Mouse (Mus musculus) midbrain, embryonic 16.5 days (tissue): ENCODE data around the gene Phf21a. TPM values are rescaled to one million over a fixed set of nuclear protein-coding genes. Genes with fewer than 3 reads are reported as not detected.
"Not testable (repeated sequence)": the region's sequence is repeated elsewhere in the genome, so short reads cannot be mapped to it uniquely, and the experiment has no call there.

Experiments used
- ATAC-seq: fragments of 200-750 bp; cut with Nextera tagmentation; 2 replicates; pipeline ENCODE4 v1.8.0; 2017; ENCODE audit warnings: moderate TSS enrichment
- H3K27ac ChIP-seq: fragments of 300-500 bp; sonication (generic); 2 replicates; pipeline ENCODE4 v1.5.1; 2014; ENCODE audit warnings: mild to moderate bottlenecking, low read length, mixed read lengths
- H3K27me3 ChIP-seq: fragments of 300-500 bp; sonication (generic); 2 replicates; pipeline ENCODE4 v1.6.1; 2014; ENCODE audit warnings: low read depth, low read length, mixed read lengths; ENCODE audit not compliant: control insufficient read depth, insufficient read depth
- H3K36me3 ChIP-seq: fragments of 300-500 bp; sonication (generic); 2 replicates; pipeline ENCODE4 v1.6.1; 2014; ENCODE audit warnings: mild to moderate bottlenecking, low read length, moderate library complexity, mixed read lengths; ENCODE audit not compliant: control insufficient read depth, insufficient read depth
- H3K4me1 ChIP-seq: fragments of 300-500 bp; sonication (generic); 2 replicates; pipeline ENCODE4 v1.6.1; 2014; ENCODE audit warnings: mild to moderate bottlenecking, low read length, mixed read lengths; ENCODE audit not compliant: control insufficient read depth, insufficient read depth
- H3K4me2 ChIP-seq: fragments of 300-500 bp; sonication (generic); 2 replicates; pipeline ENCODE4 v1.6.1; 2014; ENCODE audit warnings: mild to moderate bottlenecking, low read length, mixed read lengths
- H3K4me3 ChIP-seq: fragments of 300-500 bp; sonication (generic); 2 replicates; pipeline ENCODE4 v1.5.1; 2014; ENCODE audit warnings: low read depth, mild to moderate bottlenecking, low read length, moderate library complexity, mixed read lengths
- H3K9ac ChIP-seq: fragments of 300-500 bp; sonication (generic); 2 replicates; pipeline ENCODE4 v1.6.1; 2014; ENCODE audit warnings: low read depth, low read length, mixed read lengths
- H3K9me3 ChIP-seq: fragments of 300-500 bp; sonication (generic); replicated peaks from 2 replicates; pipeline ENCODE4 v1.6.1; 2014; ENCODE audit warnings: mild to moderate bottlenecking, low read length, mixed read lengths; ENCODE audit not compliant: control insufficient read depth, poor library complexity, severe bottlenecking
- WGBS: fragments of 180-500 bp; shearing (Covaris S2); extraction: QIAGEN DNeasy Blood & Tissue Kit; methylation state at CpG from one replicate; pipeline ENCODE4 v1.1.7; 2014; 5-methylcytosine and 5-hydroxymethylcytosine counted together
- polyA plus RNA-seq: library from polyadenylated mRNA; unstranded; fragments of >200 nt; fragmentation: Nextera tagmentation; extraction: Ambion mirVana; gene quantifications from 2 replicates; pipeline ENCODE4 v1.2.1, GENCODE M21; 2015

Phf21a gene
- polyA plus RNA-seq, 1 experiment from 2014 or later: 33.6 TPM

DNA sequence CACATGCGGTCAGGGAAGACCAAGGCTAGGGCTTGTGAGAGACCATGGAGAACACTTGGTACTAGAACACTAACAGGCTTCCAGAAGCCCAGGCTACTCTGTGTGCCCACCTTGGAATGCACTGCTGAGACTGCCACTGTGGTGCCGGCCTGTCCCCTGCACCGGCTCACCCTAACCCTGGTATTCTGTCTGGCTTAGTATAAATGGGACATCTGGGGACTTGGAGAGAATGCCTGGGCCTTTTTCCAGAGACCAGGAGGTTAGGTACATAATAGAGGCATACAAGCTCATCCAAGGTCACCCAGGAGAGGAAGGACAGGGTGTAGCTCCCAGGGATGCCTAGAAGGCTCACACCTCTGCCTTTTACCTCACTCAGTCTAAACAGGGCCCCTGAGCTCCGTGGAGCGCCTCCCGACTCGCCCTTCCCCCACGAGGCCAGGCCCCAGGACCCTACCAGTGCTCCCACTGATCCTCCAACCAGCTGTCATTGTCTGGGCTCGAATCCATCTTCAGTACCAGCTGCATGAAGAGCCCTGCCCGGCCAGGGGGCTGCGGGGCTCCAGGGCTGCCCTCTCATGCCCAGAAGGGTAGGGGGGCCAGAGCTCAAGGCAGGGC is 298.9 kb downstream of the Phf21a start:
- no peak for ATAC-seq
- peak overlapping the region; percentile 31 for H3K4me3 ChIP-seq
- H3K9me3 ChIP-seq: no peaks in the 10 kb centered on the region
- H3K9ac ChIP-seq: peak overlapping the region; percentile 59
- H3K36me3 ChIP-seq: peaks cover 5% of the 10 kb centered on the region
- peak overlapping the region; percentile 57 for H3K4me2 ChIP-seq
- H3K4me1 ChIP-seq: peaks cover 45% of the 10 kb centered on the region
- no peaks in the 10 kb centered on the region for H3K27me3 ChIP-seq
- peak overlapping the region; percentile 62 for H3K27ac ChIP-seq
- WGBS: 14% methylated on average over 10 of the region's 11 CpGs

DNA sequence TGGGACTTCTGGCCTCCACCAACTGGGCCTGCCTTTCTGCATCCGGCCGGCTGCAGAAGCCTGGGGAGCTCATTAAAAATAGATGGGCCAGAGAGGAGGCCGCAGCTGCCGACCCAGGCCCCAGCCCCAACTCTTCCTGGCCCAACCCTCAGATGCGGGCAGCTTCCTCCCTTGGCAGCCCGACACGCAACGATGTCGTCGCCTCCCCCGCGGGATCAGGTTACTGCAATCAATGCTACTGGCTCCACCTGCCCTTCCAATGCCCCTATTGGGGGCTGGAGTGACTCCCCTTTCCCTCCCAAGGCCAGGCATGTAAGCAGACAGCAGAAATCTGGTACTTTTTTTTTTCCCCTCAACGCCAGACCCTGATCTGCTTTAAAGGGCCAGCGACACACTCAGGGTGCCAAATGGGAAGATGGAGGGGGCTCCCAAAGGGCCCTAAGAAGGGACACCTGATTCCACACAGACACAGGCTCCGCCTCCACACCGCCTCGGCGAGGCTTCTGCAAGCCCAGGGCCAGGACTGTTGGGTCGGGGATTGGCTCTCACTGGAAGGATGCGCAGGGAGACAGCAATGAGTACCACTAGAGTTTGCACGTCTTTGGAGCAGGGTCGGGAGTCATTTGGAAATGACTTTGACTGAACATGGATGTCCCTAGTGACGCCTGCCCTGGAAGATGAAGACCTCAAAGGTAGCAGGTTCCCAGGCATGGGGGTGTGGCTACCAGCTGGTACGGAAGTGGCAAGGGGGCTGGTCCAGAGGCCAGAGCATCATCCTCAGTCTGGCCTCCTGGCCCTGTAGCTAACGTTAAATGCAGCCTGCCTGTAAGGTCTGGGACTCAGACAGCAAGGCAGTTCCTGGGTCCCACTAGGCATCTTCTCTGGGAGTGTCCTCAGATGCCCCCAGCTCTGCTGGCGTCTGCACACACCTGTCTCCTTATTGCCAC is 299.7 kb downstream of the Phf21a start:
- no peaks in the 10 kb centered on the region for H3K9me3 ChIP-seq
- H3K9ac ChIP-seq: peak overlapping the region; percentile 59
- H3K36me3 ChIP-seq: no peaks in the 10 kb centered on the region
- no peaks in the 10 kb centered on the region for H3K27me3 ChIP-seq
- ATAC-seq: no peak
- peak overlapping the region; percentile 57 for H3K4me2 ChIP-seq
- H3K4me1 ChIP-seq: peaks cover 48% of the 10 kb centered on the region
- WGBS: 7% methylated on average over 26 of the region's 26 CpGs
- H3K27ac ChIP-seq: peak overlapping the region; percentile 62
- peak overlapping the region; percentile 31 for H3K4me3 ChIP-seq

DNA sequence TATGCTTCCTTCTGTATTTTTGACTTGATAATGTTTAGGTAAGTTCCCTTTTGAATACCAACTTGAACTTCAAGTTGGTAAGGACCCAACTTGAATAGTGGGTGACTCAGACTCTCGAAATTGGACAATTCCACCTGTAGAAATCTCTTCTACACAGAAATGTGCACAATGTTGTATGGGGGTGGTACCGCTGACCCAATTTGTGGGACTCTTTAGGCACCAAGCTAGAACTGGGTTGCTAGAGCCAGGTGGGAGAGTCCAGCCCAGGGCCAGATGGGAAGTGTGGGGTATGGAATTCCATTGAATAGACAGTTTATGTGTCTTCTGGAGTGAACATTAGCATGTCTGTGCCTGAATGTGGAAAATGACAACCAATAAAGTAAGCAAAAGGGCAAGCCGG is 302.6 kb downstream of the Phf21a start:
- H3K4me3 ChIP-seq: no peak overlapping the region
- no peak overlapping the region for H3K9ac ChIP-seq
- no peak for ATAC-seq
- no peak overlapping the region for H3K27ac ChIP-seq
- no peak overlapping the region for H3K4me2 ChIP-seq
- H3K9me3 ChIP-seq: no peaks in the 10 kb centered on the region
- WGBS: 95% methylated on average over 3 of the region's 3 CpGs
- H3K4me1 ChIP-seq: peaks cover 47% of the 10 kb centered on the region
- no peaks in the 10 kb centered on the region for H3K27me3 ChIP-seq
- H3K36me3 ChIP-seq: no peaks in the 10 kb centered on the region

DNA sequence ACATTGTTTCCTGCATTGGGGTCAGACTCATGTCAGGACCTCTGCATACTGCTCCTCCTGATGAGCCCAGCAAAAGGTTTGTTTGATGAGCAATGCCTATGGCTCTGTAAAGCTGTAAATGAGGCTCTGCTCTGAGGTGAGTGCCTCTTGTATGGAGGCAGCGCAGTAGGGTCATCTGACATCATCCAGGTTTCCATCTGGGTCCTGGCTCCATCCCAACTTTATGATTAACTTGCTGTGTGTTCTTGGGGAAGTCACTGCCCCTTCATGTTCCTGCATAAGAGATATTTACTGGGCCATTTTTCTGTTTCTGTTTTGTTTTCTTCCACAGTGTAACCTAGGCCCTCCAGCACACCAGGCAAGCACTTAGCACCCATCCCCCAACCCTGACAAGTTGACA is 304.5 kb downstream of the Phf21a start:
- 95% methylated on average over 1 of the region's 1 CpGs for WGBS
- Histone ChIP-seq H3K9ac (no peak overlapping the region), H3K4me2 (peak overlapping the region; percentile 33; the same call in 1 of the 2 replicates), H3K27ac (no peak overlapping the region), H3K27me3 (no peaks in the 10 kb centered on the region), H3K4me3 (no peak overlapping the region), H3K9me3 (no peaks in the 10 kb centered on the region), H3K36me3 (no peaks in the 10 kb centered on the region), H3K4me1 (peaks cover 37% of the 10 kb centered on the region)
- ATAC-seq: no peak

DNA sequence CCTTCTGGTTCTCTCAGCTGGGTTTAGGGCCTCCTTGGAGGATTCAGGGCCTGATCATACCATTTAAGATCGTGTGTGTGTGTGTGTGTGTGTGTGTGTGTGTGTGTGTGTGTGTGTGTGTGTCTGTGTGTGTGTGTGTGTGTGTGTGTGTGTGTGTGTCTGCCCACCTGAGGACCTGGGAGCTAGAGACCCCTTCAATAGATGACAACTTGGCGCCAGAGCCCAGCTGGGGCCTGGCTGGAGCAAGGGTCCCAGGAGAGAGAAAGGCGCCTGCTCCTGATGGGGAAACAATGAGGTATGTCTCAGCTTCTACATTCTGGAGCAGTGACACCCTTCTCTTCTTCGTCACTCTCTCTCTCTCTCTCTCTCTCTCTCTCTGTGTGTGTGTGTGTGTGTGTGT is 307.0 kb downstream of the Phf21a start:
- WGBS: 21% methylated on average over 3 of the region's 4 CpGs
- not testable (repeated sequence) for ATAC-seq, H3K27me3 ChIP-seq, H3K36me3 ChIP-seq, H3K9me3 ChIP-seq
- peak overlapping the region; percentile 83 for H3K4me2 ChIP-seq
- peak overlapping the region; percentile 89 for H3K4me3 ChIP-seq
- peaks cover 27% of the 10 kb centered on the region for H3K4me1 ChIP-seq
- H3K27ac ChIP-seq: peak overlapping the region; percentile 82
- peak overlapping the region; percentile 98 for H3K9ac ChIP-seq

DNA sequence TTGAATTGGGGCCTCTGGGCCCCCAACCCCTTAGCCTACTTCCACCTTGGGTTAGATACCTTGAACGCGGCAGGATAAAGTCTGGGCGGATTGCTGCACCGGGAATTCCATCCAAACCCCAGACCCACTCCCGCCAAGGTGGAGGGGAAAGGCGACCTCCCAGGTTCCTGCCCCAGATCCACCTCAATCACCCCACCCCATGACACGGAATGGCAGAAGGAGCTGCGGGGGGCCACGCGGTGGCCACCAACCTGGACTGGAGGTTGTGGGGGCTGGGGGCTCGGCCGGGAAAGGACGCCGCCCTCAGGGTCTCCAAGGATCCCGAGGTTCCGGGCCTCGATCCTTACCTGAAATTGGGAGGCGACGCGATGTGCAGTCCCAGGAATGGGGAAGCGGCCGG is 307.8 kb downstream of the Phf21a start:
- Histone ChIP-seq H3K27ac (peak overlapping the region; percentile 82), H3K9me3 (no peaks in the 10 kb centered on the region), H3K4me2 (peak overlapping the region; percentile 83), H3K4me1 (peaks cover 27% of the 10 kb centered on the region), H3K27me3 (no peaks in the 10 kb centered on the region), H3K9ac (peak overlapping the region; percentile 98), H3K36me3 (peaks cover 8% of the 10 kb centered on the region; the same call in 1 of the 2 replicates), H3K4me3 (peak overlapping the region; percentile 89)
- peak; percentile 9 for ATAC-seq
- WGBS: under 1% methylated on average over 22 of the region's 22 CpGs

DNA sequence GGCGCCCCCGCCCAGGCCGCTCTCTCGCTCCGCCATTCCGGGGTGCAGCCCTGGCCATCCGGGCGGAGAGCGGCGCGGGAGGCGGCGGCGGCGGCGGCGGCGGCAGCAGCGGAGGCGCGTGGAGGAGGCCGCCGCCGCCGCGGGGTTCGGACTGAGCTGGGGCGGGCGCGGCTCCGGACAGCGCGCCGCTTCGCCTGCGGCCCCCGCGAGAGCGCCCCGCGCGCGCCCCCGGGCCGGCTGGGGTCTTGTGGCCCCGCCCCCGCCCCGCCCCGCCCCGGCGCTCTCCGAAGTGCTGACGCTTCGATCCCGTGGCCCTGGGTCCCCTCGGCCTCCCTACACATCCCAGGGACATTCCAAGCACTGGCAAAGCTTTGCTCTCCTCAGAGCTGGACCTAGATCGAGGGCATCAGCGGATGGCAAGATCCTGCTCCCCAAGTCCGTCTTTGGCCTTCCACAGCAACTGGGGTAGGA is 308.2 kb downstream of the Phf21a start, which contains the start of gene Mapk8ip1:
Mapk8ip1 (minus strand) TSS at position 173 of the 471 bp plus-strand sequence.
- Histone ChIP-seq H3K36me3 (peaks cover 8% of the 10 kb centered on the region; the same call in 1 of the 2 replicates), H3K27me3 (no peaks in the 10 kb centered on the region), H3K27ac (peak within 1 kb of the TSS; percentile 82), H3K9ac (peak within 1 kb of the TSS; percentile 98), H3K9me3 (no peaks in the 10 kb centered on the region), H3K4me2 (peak within 1 kb of the TSS; percentile 83), H3K4me3 (peak within 1 kb of the TSS; percentile 89), H3K4me1 (peaks cover 27% of the 10 kb centered on the region)
- WGBS: 5% methylated on average over 21 of the region's 59 CpGs
- ATAC-seq: peak; percentile 67

DNA sequence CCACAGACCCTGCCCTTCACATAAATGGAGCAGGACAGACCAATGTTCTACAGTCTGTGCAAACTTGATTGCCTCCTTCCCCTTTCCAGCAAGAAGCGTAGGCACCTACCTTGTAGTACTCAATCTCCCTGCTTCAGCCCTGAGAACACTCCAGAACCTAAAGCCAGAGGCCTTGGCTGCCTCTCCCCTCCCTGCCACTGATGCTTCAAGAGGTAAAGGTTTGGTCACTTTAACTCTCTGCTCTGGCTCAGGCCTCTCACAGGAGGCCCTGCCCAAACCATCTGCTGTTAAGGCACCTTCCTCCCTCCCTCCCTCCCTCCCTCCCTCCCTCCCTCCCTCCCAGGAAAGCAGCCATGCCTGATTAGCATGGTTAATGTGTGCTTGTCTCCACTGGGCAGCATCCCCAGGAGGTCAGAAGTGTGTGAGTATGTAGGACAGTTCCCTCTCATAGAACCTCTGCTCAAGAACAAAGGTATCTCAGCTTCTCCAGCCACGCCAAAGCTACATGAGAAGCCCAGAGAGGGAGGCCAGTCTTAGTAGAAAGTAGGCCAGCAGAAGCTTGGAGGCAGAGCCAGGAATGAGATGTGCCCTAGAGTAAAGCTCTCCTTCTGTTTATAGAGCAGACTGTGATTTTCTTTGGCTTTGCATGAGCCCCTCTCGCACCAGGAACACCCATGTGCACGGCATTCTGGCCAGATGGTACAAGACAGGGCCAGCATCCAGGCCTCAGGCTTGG is 309.8 kb downstream of the Phf21a start:
- Histone ChIP-seq H3K36me3 (peaks cover 8% of the 10 kb centered on the region; the same call in 1 of the 2 replicates), H3K4me3 (no peak overlapping the region), H3K4me2 (no peak overlapping the region), H3K9me3 (no peaks in the 10 kb centered on the region), H3K27me3 (no peaks in the 10 kb centered on the region), H3K4me1 (peaks cover 21% of the 10 kb centered on the region), H3K9ac (no peak overlapping the region), H3K27ac (no peak overlapping the region)
- 68% methylated on average over 4 of the region's 4 CpGs for WGBS
- no peak for ATAC-seq
